Mouse (Mus musculus) midbrain, embryonic 14.5 days (tissue): Measurements from ENCODE around the gene Rasgrp3. TPM values are rescaled to one million over a fixed set of nuclear protein-coding genes. Genes with fewer than 3 reads are reported as not detected.
A peak's percentile ranks its signal among the peaks of the same experiment; 100 is the strongest.

Source experiments
- ATAC-seq: fragments of 200-750 bp; cut with Nextera tagmentation; 2 replicates; pipeline ENCODE4 v1.8.0; 2017; ENCODE audit warnings: moderate number of reproducible peaks, moderate library complexity; ENCODE audit not compliant: low FRiP score, low TSS enrichment
- DNase-seq: peaks from one replicate; pipeline ENCODE4 v3.0.0-alpha.2; 2015
- H3K27ac ChIP-seq: fragments of 300-500 bp; sonication (generic); replicated peaks from 2 replicates; pipeline ENCODE4 v1.5.1; 2014; ENCODE audit warnings: mild to moderate bottlenecking, low read depth, low read length, moderate library complexity
- H3K27me3 ChIP-seq: fragments of 300-500 bp; sonication (generic); 2 replicates; pipeline ENCODE4 v1.6.1; 2014; ENCODE audit warnings: low read length, control low read depth, mixed read lengths; ENCODE audit not compliant: control insufficient read depth, insufficient read depth
- H3K36me3 ChIP-seq: fragments of 300-500 bp; sonication (generic); 2 replicates; pipeline ENCODE4 v1.6.1; 2014; ENCODE audit warnings: low read length, control low read depth; ENCODE audit not compliant: control insufficient read depth, insufficient read depth
- H3K4me1 ChIP-seq: fragments of 300-500 bp; sonication (generic); 2 replicates; pipeline ENCODE4 v1.6.1; 2014; ENCODE audit warnings: mild to moderate bottlenecking, antibody characterized with exemption, low read length, control low read depth; ENCODE audit not compliant: control insufficient read depth, insufficient read depth
- H3K4me2 ChIP-seq: fragments of 300-500 bp; sonication (generic); 2 replicates; pipeline ENCODE4 v1.6.1; 2014; ENCODE audit warnings: mild to moderate bottlenecking, low read length, moderate library complexity
- H3K4me3 ChIP-seq: fragments of 300-500 bp; sonication (generic); replicated peaks from 2 replicates; pipeline ENCODE4 v1.5.1; 2014; ENCODE audit warnings: low read depth, low read length
- H3K9ac ChIP-seq: fragments of 300-500 bp; sonication (generic); replicated peaks from 2 replicates; pipeline ENCODE4 v1.6.1; 2014; ENCODE audit warnings: mild to moderate bottlenecking, low read length, moderate library complexity
- H3K9me3 ChIP-seq: fragments of 300-500 bp; sonication (generic); 2 replicates; pipeline ENCODE4 v1.6.1; 2016; ENCODE audit warnings: low read length, control low read depth, mixed read lengths; ENCODE audit not compliant: control insufficient read depth
- WGBS: fragments of 180-500 bp; shearing (Covaris S2); extraction: QIAGEN DNeasy Blood & Tissue Kit; methylation state at CpG from one replicate; pipeline ENCODE4 v1.1.7; 2014; 5-methylcytosine and 5-hydroxymethylcytosine counted together
- polyA plus RNA-seq: library from polyadenylated mRNA; unstranded; fragments of >200 nt; fragmentation: Nextera tagmentation; extraction: Ambion mirVana; gene quantifications from 2 replicates; pipeline ENCODE4 v1.2.1, GENCODE M21; 2014

Gene Rasgrp3
- polyA plus RNA-seq, 1 experiment from 2014 or later: 8.4 TPM

GRCm38 (mm10) chr17:75518181-75518901 is 82.6 kb downstream of the Rasgrp3 start:
- Histone ChIP-seq H3K4me3 (no peak overlapping the region), H3K9ac (no peak overlapping the region), H3K36me3 (no peaks in the 10 kb centered on the region), H3K27ac (no peak overlapping the region), H3K4me2 (no peak overlapping the region), H3K9me3 (no peaks in the 10 kb centered on the region), H3K27me3 (no peaks in the 10 kb centered on the region), H3K4me1 (peaks cover 8% of the 10 kb centered on the region)
- 63% methylated on average over 8 of the region's 8 CpGs for WGBS
- ATAC-seq: no peak
- no peak for DNase-seq

- peaks cover 8% of the 10 kb centered on the region for H3K4me1 ChIP-seq
- WGBS: 88% methylated on average over 8 of the region's 8 CpGs
- H3K27me3 ChIP-seq: no peaks in the 10 kb centered on the region
- no peak for ATAC-seq
- H3K27ac ChIP-seq: no peak overlapping the region
- no peak overlapping the region for H3K9ac ChIP-seq
- H3K4me3 ChIP-seq: no peak overlapping the region
- no peak overlapping the region for H3K4me2 ChIP-seq
- H3K9me3 ChIP-seq: no peaks in the 10 kb centered on the region
- no peaks in the 10 kb centered on the region for H3K36me3 ChIP-seq
- DNase-seq: no peak
Measured at GRCm38 (mm10) chr17:75519239-75519900, 83.7 kb downstream of the Rasgrp3 start.

GRCm38 (mm10) chr17:75521236-75521842 is 85.6 kb downstream of the Rasgrp3 start:
- no peak overlapping the region for H3K4me3 ChIP-seq
- no peak overlapping the region for H3K9ac ChIP-seq
- DNase-seq: peak; percentile 26
- no peaks in the 10 kb centered on the region for H3K9me3 ChIP-seq
- H3K36me3 ChIP-seq: no peaks in the 10 kb centered on the region
- no peak overlapping the region for H3K4me2 ChIP-seq
- peaks cover 8% of the 10 kb centered on the region for H3K4me1 ChIP-seq
- H3K27ac ChIP-seq: no peak overlapping the region
- 15% methylated on average over 6 of the region's 6 CpGs for WGBS
- ATAC-seq: no peak; the same call in 1 of the 2 replicates
- no peaks in the 10 kb centered on the region for H3K27me3 ChIP-seq

GRCm38 (mm10) chr17:75522347-75523065 is 86.8 kb downstream of the Rasgrp3 start:
- DNase-seq: peak; percentile 46
- no peak overlapping the region for H3K4me2 ChIP-seq
- 0 out of 2 replicates have a peak, but pooled peaks have one; percentile 14 for ATAC-seq
- H3K27me3 ChIP-seq: no peaks in the 10 kb centered on the region
- H3K9me3 ChIP-seq: no peaks in the 10 kb centered on the region
- H3K4me3 ChIP-seq: no peak overlapping the region
- no peak overlapping the region for H3K9ac ChIP-seq
- H3K4me1 ChIP-seq: peaks cover 8% of the 10 kb centered on the region
- 21% methylated on average over 9 of the region's 9 CpGs for WGBS
- no peak overlapping the region for H3K27ac ChIP-seq
- H3K36me3 ChIP-seq: no peaks in the 10 kb centered on the region

GRCm38 (mm10) chr17:75523812-75524211 is 88.1 kb downstream of the Rasgrp3 start:
- no peaks in the 10 kb centered on the region for H3K27me3 ChIP-seq
- ATAC-seq (no peak), DNase-seq (no peak)
- H3K4me2 ChIP-seq: no peak overlapping the region
- no peaks in the 10 kb centered on the region for H3K9me3 ChIP-seq
- 76% methylated on average over 3 of the region's 3 CpGs for WGBS
- no peak overlapping the region for H3K9ac ChIP-seq
- H3K4me1 ChIP-seq: peaks cover 8% of the 10 kb centered on the region
- H3K4me3 ChIP-seq: no peak overlapping the region
- H3K36me3 ChIP-seq: no peaks in the 10 kb centered on the region
- no peak overlapping the region for H3K27ac ChIP-seq

- no peak overlapping the region for H3K9ac ChIP-seq
- no peaks in the 10 kb centered on the region for H3K36me3 ChIP-seq
- no peaks in the 10 kb centered on the region for H3K27me3 ChIP-seq
- no peak for DNase-seq
- H3K27ac ChIP-seq: no peak overlapping the region
- 85% methylated on average over 1 of the region's 1 CpGs for WGBS
- no peak overlapping the region for H3K4me2 ChIP-seq
- peaks cover 5% of the 10 kb centered on the region; the same call in 1 of the 2 replicates for H3K4me1 ChIP-seq
- no peak for ATAC-seq
- H3K9me3 ChIP-seq: no peaks in the 10 kb centered on the region
- no peak overlapping the region for H3K4me3 ChIP-seq
Measured at GRCm38 (mm10) chr17:75526411-75526810, 90.7 kb downstream of the Rasgrp3 start.

GRCm38 (mm10) chr17:75529222-75529935 is 93.7 kb downstream of the Rasgrp3 start:
- 79% methylated on average over 14 of the region's 14 CpGs for WGBS
- no peak for ATAC-seq
- H3K4me2 ChIP-seq: no peak overlapping the region

GRCm38 (mm10) chr17:75532469-75532986 is 96.8 kb downstream of the Rasgrp3 start:
- DNase-seq (no peak), ATAC-seq (no peak)
- H3K27me3 ChIP-seq: no peaks in the 10 kb centered on the region
- peaks cover 8% of the 10 kb centered on the region for H3K36me3 ChIP-seq
- H3K4me3 ChIP-seq: no peak overlapping the region
- no peaks in the 10 kb centered on the region for H3K9me3 ChIP-seq
- H3K4me2 ChIP-seq: no peak overlapping the region
- no peak overlapping the region for H3K27ac ChIP-seq
- no peak overlapping the region for H3K9ac ChIP-seq
- WGBS: 83% methylated on average over 6 of the region's 6 CpGs
- H3K4me1 ChIP-seq: 0 out of 2 replicates have a peak, but pooled peaks cover 2% of the 10 kb centered on the region

More at GRCm38 (mm10) chr17:75529222-75529935, 93.7 kb downstream of the Rasgrp3 start:
- Histone ChIP-seq H3K36me3 (no peaks in the 10 kb centered on the region), H3K9ac (no peak overlapping the region), H3K4me3 (no peak overlapping the region), H3K27me3 (no peaks in the 10 kb centered on the region), H3K4me1 (0 out of 2 replicates have a peak, but pooled peaks cover under 1% of the 10 kb centered on the region), H3K27ac (no peak overlapping the region), H3K9me3 (no peaks in the 10 kb centered on the region)
- no peak for DNase-seq
